ENCODE assay signal across 10 mouse cellular contexts in genomic region chr4:66401186-66401681, GRCm38 (mm10). TPM values are rescaled to one million over a fixed set of nuclear protein-coding genes. Genes with fewer than 3 reads are reported as not detected.
DNase-seq lines count a peak whose midpoint lies in the region; ATAC-seq lines count a peak whose summit lies in the region.
"Had no signal": no experiment of that assay in that cellular context is flagged by ENCODE, and none has a peak within 500 bp of the region (broad histone marks: within the 10 kb centered on the region; RNA-seq: fewer than 3 reads in every experiment).

No protein-coding gene starts in this region.

- no peaks in the 10 kb centered on the region for H3K9me3 ChIP-seq in embryonic facial prominence, embryonic 13.5 days
- H3K9me3 ChIP-seq: liver, embryonic 13.5 days; stomach, embryonic 15.5 days had no signal

- no peak overlapping the region for H3K27ac ChIP-seq in embryonic facial prominence, embryonic 13.5 days
- H3K27ac ChIP-seq: liver, embryonic 13.5 days; stomach, embryonic 15.5 days had no signal

- H3K9ac ChIP-seq in embryonic facial prominence, embryonic 13.5 days: no peak overlapping the region
- H3K9ac ChIP-seq: liver, embryonic 13.5 days; stomach, embryonic 15.5 days had no signal

- ATAC-seq in embryonic facial prominence, embryonic 13.5 days (ENCODE audit: insufficient number of reproducible peaks, insufficient read depth, low FRiP score, low TSS enrichment, low read depth): no peak

- peaks cover 15% of the 10 kb centered on the region for H3K4me1 ChIP-seq in embryonic facial prominence, embryonic 13.5 days
- H3K4me1 ChIP-seq: liver, embryonic 13.5 days had no signal

- DNase-seq in left cerebral cortex, adult 18-20 months (ENCODE audit: low spot score in 2 of 2): peak; percentile 45 to 57
- DNase-seq in left cerebral cortex, adult 11 months (ENCODE audit: low spot score): no peak
- DNase-seq in layer of hippocampus, postnatal 36 days: peak; percentile 30 to 32
- peak; percentile 61 for DNase-seq in retina, embryonic 14.5 days (ENCODE audit: low spot score)
- no peak for DNase-seq in liver
- DNase-seq in adrenal gland, postnatal 4 days (ENCODE audit: low spot score in 2 of 2): no peak
- no peak for DNase-seq in urinary bladder, postnatal 14 days (ENCODE audit: low spot score)
- DNase-seq: liver, embryonic 13.5 days had no signal

- no peak overlapping the region for H3K4me3 ChIP-seq in embryonic facial prominence, embryonic 13.5 days
- H3K4me3 ChIP-seq: liver, embryonic 13.5 days; stomach, embryonic 15.5 days had no signal

- H3K27me3 ChIP-seq in embryonic facial prominence, embryonic 13.5 days: peaks cover 42% of the 10 kb centered on the region

- 22% methylated on average over 8 of the region's 8 CpGs for WGBS in embryonic facial prominence, embryonic 13.5 days

- peak overlapping the region; percentile 99 for H3K4me2 ChIP-seq in embryonic facial prominence, embryonic 13.5 days
- H3K4me2 ChIP-seq: liver, embryonic 13.5 days had no signal

- no peaks in the 10 kb centered on the region for H3K36me3 ChIP-seq in embryonic facial prominence, embryonic 13.5 days
- H3K36me3 ChIP-seq: liver, embryonic 13.5 days; stomach, embryonic 15.5 days had no signal

RNA-seq across cellular contexts. Expression of gene Astn2, which starts 3.2 kb away (rescaled TPM):
- 10 to 100 TPM; 33.9 to 36.5 TPM for total RNA-seq in left cerebral cortex, adult 18-20 months (2021)
- 1.1 and 1.3 TPM in 2 replicates for polyA plus RNA-seq in embryonic facial prominence, embryonic 13.5 days (2015; fragmentation: Nextera tagmentation; extraction: Ambion mirVana)
- 10 to 100 TPM; 21.8 to 22.3 TPM for total RNA-seq in layer of hippocampus, postnatal 36 days (2021)
- total RNA-seq in adrenal gland, postnatal 4 days (2021): 1 to 10 TPM; 4.4 to 4.6 TPM

Comparison
In these comparisons a context has a peak if more than half of its experiments do, and no peak if none do; other contexts are left out.
1. DNase-seq: peak in left cerebral cortex, adult 18-20 months (2 of 2), layer of hippocampus, postnatal 36 days (2 of 2) and retina, embryonic 14.5 days (single experiment); none in left cerebral cortex, adult 11 months (single experiment), liver (single experiment), adrenal gland, postnatal 4 days (0 of 2) and urinary bladder, postnatal 14 days (single experiment).
2. RNA of gene Astn2, which starts 3.2 kb away (total RNA-seq): 33.9 to 36.5 TPM in left cerebral cortex, adult 18-20 months and 21.8 to 22.3 TPM in layer of hippocampus, postnatal 36 days; 4.4 to 4.6 TPM in adrenal gland, postnatal 4 days; every median in the first group is over 4 times any median in the second.